Mouse (Mus musculus) small intestine, adult 2 months (tissue): ENCODE measurements around the gene Grip2.

Experiments used
- CTCF ChIP-seq: fragments of 200-500 bp; IDR thresholded peaks from 2 replicates; pipeline ENCODE4 v1.5.1; 2012; ENCODE audit warnings: low read depth, mild to moderate bottlenecking, control low read depth, inconsistent platforms, low read length, moderate library complexity, mixed read lengths; ENCODE audit not compliant: insufficient replicate concordance, insufficient read length; ENCODE audit errors: extremely low read depth
- POLR2A ChIP-seq: fragments of 200-500 bp; IDR thresholded peaks from 2 replicates; pipeline ENCODE4 v1.6.1; 2012; ENCODE audit warnings: low read depth, mild to moderate bottlenecking, control low read depth, inconsistent platforms, low read length, moderate library complexity

- no peak for TF ChIP-seq CTCF
- no peak for TF ChIP-seq POLR2A
These were observed at the start of gene Grip2 for GRCm38 (mm10) chr6:91827016-91827570.
